Mouse (Mus musculus): ENCODE measurements at regions not wholly inside any gene's neighbourhood (a gene's known extent, or its start where the extent isn't known, plus 50 kb on each side); places are given as distances from the start of the nearest gene placed in this dataset.

- Histone ChIP-seq H3K9ac (replicated peaks; ENCODE audit: low read depth, low read length) (no peak overlapping the region), H3K27ac (ENCODE audit: low read depth, low read length) (no peak overlapping the region), H3K4me1 (ENCODE audit: control insufficient read depth, insufficient read depth, low read length) (peaks cover 9% of the 10 kb centered on the region; the same call in 1 of the 2 replicates), H3K4me3 (ENCODE audit: low read depth, low read length) (no peak overlapping the region), H3K27me3 (ENCODE audit: control insufficient read depth, insufficient read depth, low read length) (no peaks in the 10 kb centered on the region), H3K36me3 (ENCODE audit: control insufficient read depth, insufficient read depth, low read length) (no peaks in the 10 kb centered on the region), H3K9me3 (ENCODE audit: control insufficient read depth, low read length) (no peaks in the 10 kb centered on the region), H3K4me2 (ENCODE audit: low read depth, low read length) (peak overlapping the region; percentile 14; the same call in 1 of the 2 replicates)
- no peak for ATAC-seq (ENCODE audit: low read depth)
- WGBS, result 21% methylated on average over 4 of the region's 4 CpGs
Measured at GRCm38 (mm10) chr8:10701648-10702061, 306.6 kb downstream of the Irs2 start.

GRCm38 (mm10) chr8:10701226-10701625 is 307.0 kb downstream of the Irs2 start:
- no peak for ATAC-seq (ENCODE audit: low read depth)
- 55% methylated on average over 4 of the region's 4 CpGs for WGBS

GRCm38 (mm10) chr8:10699669-10700068 is 308.6 kb downstream of the Irs2 start:
- Histone ChIP-seq H3K4me3 (ENCODE audit: low read depth, low read length) (no peak overlapping the region), H3K9ac (replicated peaks; ENCODE audit: low read depth, low read length) (no peak overlapping the region), H3K27me3 (ENCODE audit: control insufficient read depth, insufficient read depth, low read length) (no peaks in the 10 kb centered on the region), H3K4me1 (ENCODE audit: control insufficient read depth, insufficient read depth, low read length) (peaks cover 9% of the 10 kb centered on the region; the same call in 1 of the 2 replicates), H3K4me2 (ENCODE audit: low read depth, low read length) (no peak overlapping the region), H3K9me3 (ENCODE audit: control insufficient read depth, low read length) (no peaks in the 10 kb centered on the region), H3K27ac (ENCODE audit: low read depth, low read length) (no peak overlapping the region), H3K36me3 (ENCODE audit: control insufficient read depth, insufficient read depth, low read length) (no peaks in the 10 kb centered on the region)
- no peak for ATAC-seq (ENCODE audit: low read depth)
- 36% methylated on average over 9 of the region's 9 CpGs for WGBS

More at GRCm38 (mm10) chr8:10701226-10701625, 307.0 kb downstream of the Irs2 start:
- H3K27me3 ChIP-seq (ENCODE audit: control insufficient read depth, insufficient read depth, low read length), result no peaks in the 10 kb centered on the region
- H3K4me3 ChIP-seq (ENCODE audit: low read depth, low read length), result no peak overlapping the region
- no peak overlapping the region for H3K9ac ChIP-seq (replicated peaks; ENCODE audit: low read depth, low read length)
- no peaks in the 10 kb centered on the region for H3K36me3 ChIP-seq (ENCODE audit: control insufficient read depth, insufficient read depth, low read length)
- peaks cover 9% of the 10 kb centered on the region; the same call in 1 of the 2 replicates for H3K4me1 ChIP-seq (ENCODE audit: control insufficient read depth, insufficient read depth, low read length)
- H3K9me3 ChIP-seq (ENCODE audit: control insufficient read depth, low read length), result no peaks in the 10 kb centered on the region
- no peak overlapping the region for H3K4me2 ChIP-seq (ENCODE audit: low read depth, low read length)
- no peak overlapping the region for H3K27ac ChIP-seq (ENCODE audit: low read depth, low read length)

GRCm38 (mm10) chr8:10695181-10695580 is 313.1 kb downstream of the Irs2 start:
- Histone ChIP-seq H3K4me2 (ENCODE audit: low read depth, low read length) (no peak overlapping the region), H3K9me3 (ENCODE audit: control insufficient read depth, low read length) (no peaks in the 10 kb centered on the region), H3K27me3 (ENCODE audit: control insufficient read depth, insufficient read depth, low read length) (no peaks in the 10 kb centered on the region), H3K27ac (ENCODE audit: low read depth, low read length) (no peak overlapping the region), H3K9ac (replicated peaks; ENCODE audit: low read depth, low read length) (no peak overlapping the region), H3K4me3 (ENCODE audit: low read depth, low read length) (no peak overlapping the region), H3K36me3 (ENCODE audit: control insufficient read depth, insufficient read depth, low read length) (no peaks in the 10 kb centered on the region), H3K4me1 (ENCODE audit: control insufficient read depth, insufficient read depth, low read length) (no peaks in the 10 kb centered on the region)
- 80% methylated on average over 6 of the region's 6 CpGs for WGBS
- no peak for ATAC-seq (ENCODE audit: low read depth)

GRCm38 (mm10) chr8:10690659-10691058 is 317.6 kb downstream of the Irs2 start:
- H3K4me3 ChIP-seq (ENCODE audit: low read depth, low read length), result no peak overlapping the region
- no peak overlapping the region for H3K4me2 ChIP-seq (ENCODE audit: low read depth, low read length)
- 76% methylated on average over 1 of the region's 1 CpGs for WGBS
- no peaks in the 10 kb centered on the region for H3K4me1 ChIP-seq (ENCODE audit: control insufficient read depth, insufficient read depth, low read length)
- no peaks in the 10 kb centered on the region for H3K36me3 ChIP-seq (ENCODE audit: control insufficient read depth, insufficient read depth, low read length)
- H3K9ac ChIP-seq (replicated peaks; ENCODE audit: low read depth, low read length), result no peak overlapping the region
- no peak for ATAC-seq (ENCODE audit: low read depth)
- no peaks in the 10 kb centered on the region for H3K9me3 ChIP-seq (ENCODE audit: control insufficient read depth, low read length)
- no peak overlapping the region for H3K27ac ChIP-seq (ENCODE audit: low read depth, low read length)
- no peaks in the 10 kb centered on the region for H3K27me3 ChIP-seq (ENCODE audit: control insufficient read depth, insufficient read depth, low read length)

GRCm38 (mm10) chr8:10689881-10690280 is 318.4 kb downstream of the Irs2 start:
- Histone ChIP-seq H3K9ac (replicated peaks; ENCODE audit: low read depth, low read length) (no peak overlapping the region), H3K36me3 (ENCODE audit: control insufficient read depth, insufficient read depth, low read length) (no peaks in the 10 kb centered on the region), H3K27me3 (ENCODE audit: control insufficient read depth, insufficient read depth, low read length) (no peaks in the 10 kb centered on the region), H3K4me3 (ENCODE audit: low read depth, low read length) (no peak overlapping the region), H3K9me3 (ENCODE audit: control insufficient read depth, low read length) (no peaks in the 10 kb centered on the region), H3K4me1 (ENCODE audit: control insufficient read depth, insufficient read depth, low read length) (no peaks in the 10 kb centered on the region), H3K4me2 (ENCODE audit: low read depth, low read length) (no peak overlapping the region), H3K27ac (ENCODE audit: low read depth, low read length) (no peak overlapping the region)
- no peak for ATAC-seq (ENCODE audit: low read depth)
- WGBS, result 84% methylated on average over 12 of the region's 12 CpGs

GRCm38 (mm10) chr8:10687867-10688561 is 320.2 kb downstream of the Irs2 start:
- Histone ChIP-seq H3K4me2 (ENCODE audit: low read depth, low read length) (no peak overlapping the region), H3K4me1 (ENCODE audit: control insufficient read depth, insufficient read depth, low read length) (no peaks in the 10 kb centered on the region), H3K27me3 (ENCODE audit: control insufficient read depth, insufficient read depth, low read length) (no peaks in the 10 kb centered on the region), H3K4me3 (ENCODE audit: low read depth, low read length) (no peak overlapping the region), H3K9ac (replicated peaks; ENCODE audit: low read depth, low read length) (no peak overlapping the region), H3K27ac (ENCODE audit: low read depth, low read length) (no peak overlapping the region), H3K36me3 (ENCODE audit: control insufficient read depth, insufficient read depth, low read length) (no peaks in the 10 kb centered on the region), H3K9me3 (ENCODE audit: control insufficient read depth, low read length) (no peaks in the 10 kb centered on the region)
- WGBS, result 45% methylated on average over 9 of the region's 9 CpGs
- ATAC-seq (ENCODE audit: low read depth), result no peak
